Mouse (Mus musculus) MEL (cell line): ENCODE data around the gene Coro1a. TPM values are rescaled to one million over a fixed set of nuclear protein-coding genes. Genes with fewer than 3 reads are reported as not detected.

Experiments
- DNase-seq: peaks from one replicate; pipeline ENCODE4 v3.0.0; 2011; ENCODE audit warnings: low read depth, low spot score
- H3K27ac ChIP-seq: 2 replicates; pipeline ENCODE4 v1.5.1; 2012; ENCODE audit warnings: low read depth, mild to moderate bottlenecking, control low read depth, low read length, moderate library complexity; ENCODE audit not compliant: control insufficient read depth
- H3K27me3 ChIP-seq, 2 experiments: fragments of 150-350 bp in 1 of 2; sonication (generic) in 1 of 2; 2 replicates each; pipeline ENCODE4 v1.6.1; 2012; ENCODE audit warnings: low read length in 2 of 2, mild to moderate bottlenecking in 2 of 2, improper control_type of control experiment in 1 of 2, moderate library complexity in 1 of 2; ENCODE audit not compliant: insufficient read depth in 2 of 2, control insufficient read depth in 1 of 2
- H3K36me3 ChIP-seq, 2 experiments: 2 replicates each; pipeline ENCODE4 v1.6.1; 2012 to 2014; ENCODE audit warnings: low read length in 2 of 2, improper control_type of control experiment in 1 of 2, inconsistent platforms in 1 of 2, mild to moderate bottlenecking in 1 of 2; ENCODE audit not compliant: insufficient read depth in 2 of 2, control insufficient read depth in 1 of 2
- H3K4me1 ChIP-seq, 2 experiments: fragments of 150-350 bp in 1 of 2; sonication (generic) in 1 of 2; 2 replicates each; pipeline ENCODE4 v1.6.1; 2012; ENCODE audit warnings: low read length in 2 of 2, improper control_type of control experiment in 1 of 2, mild to moderate bottlenecking in 1 of 2; ENCODE audit not compliant: insufficient read depth in 2 of 2, control insufficient read depth in 1 of 2
- H3K4me3 ChIP-seq, 2 experiments: fragments of 150-350 bp in 1 of 2; sonication (generic) in 1 of 2; 2 replicates each; pipeline ENCODE4 v1.5.1; 2012; ENCODE audit warnings: low read depth in 2 of 2, low read length in 2 of 2, mild to moderate bottlenecking in 2 of 2, moderate library complexity in 2 of 2, control low read depth in 1 of 2, improper control_type of control experiment in 1 of 2; ENCODE audit not compliant: control insufficient read depth in 1 of 2, insufficient read depth in 1 of 2
- H3K79me2 ChIP-seq: 2 replicates; pipeline ENCODE4 v1.6.1; 2012; ENCODE audit warnings: mild to moderate bottlenecking, low read length, moderate library complexity; ENCODE audit not compliant: control insufficient read depth, poor library complexity, insufficient read depth
- H3K9ac ChIP-seq: 2 replicates; pipeline ENCODE4 v1.6.1; 2012; ENCODE audit warnings: low read depth, mild to moderate bottlenecking, control low read depth, low read length, moderate library complexity; ENCODE audit not compliant: control insufficient read depth, poor library complexity, severe bottlenecking
- H3K9me3 ChIP-seq: fragments of 150-350 bp; sonication (generic); replicated peaks from 2 replicates; pipeline ENCODE4 v1.6.1; 2012; ENCODE audit warnings: mild to moderate bottlenecking, low read length, improper control_type of control experiment, moderate library complexity; ENCODE audit not compliant: insufficient read depth
- CHD2 ChIP-seq: IDR thresholded peaks from 2 replicates; pipeline ENCODE4 v1.6.1; 2011; ENCODE audit warnings: low read length, improper control_type of control experiment
- CTCF ChIP-seq, 3 experiments: IDR thresholded peaks in 2 of 3; conservative IDR thresholded peaks in 1 of 3; 2 replicates each; pipeline ENCODE4 v1.5.1; 2011 to 2012; ENCODE audit warnings: low read length in 3 of 3, low read depth in 2 of 3, mild to moderate bottlenecking in 2 of 3, improper control_type of control experiment in 1 of 3, inconsistent platforms in 1 of 3, mixed read lengths in 1 of 3, moderate library complexity in 1 of 3; ENCODE audit not compliant: control insufficient read depth in 1 of 3, insufficient read depth in 1 of 3, poor library complexity in 1 of 3, severe bottlenecking in 1 of 3
- E2F4 ChIP-seq: IDR thresholded peaks from 2 replicates; pipeline ENCODE4 v1.6.1; 2011; ENCODE audit warnings: low read depth, low read length, improper control_type of control experiment, borderline replicate concordance
- ELF1 ChIP-seq: IDR thresholded peaks from 2 replicates; pipeline ENCODE4 v1.6.1; 2014; ENCODE audit warnings: low read depth, mild to moderate bottlenecking, inconsistent platforms, low read length, improper control_type of control experiment, moderate library complexity
- EP300 ChIP-seq, 2 experiments: IDR thresholded peaks; 2 replicates each; pipeline ENCODE4 v1.6.1; 2011; ENCODE audit warnings: improper control_type of control experiment in 2 of 2, low read length in 2 of 2, low read depth in 1 of 2, mild to moderate bottlenecking in 1 of 2
- GABPA ChIP-seq: IDR thresholded peaks from 2 replicates; pipeline ENCODE4 v1.6.1; 2012; ENCODE audit warnings: low read depth, mild to moderate bottlenecking, inconsistent platforms, low read length, improper control_type of control experiment, moderate library complexity
- HCFC1 ChIP-seq: IDR thresholded peaks from 2 replicates; pipeline ENCODE4 v1.6.1; 2012; ENCODE audit warnings: low read depth, mild to moderate bottlenecking, inconsistent platforms, low read length, improper control_type of control experiment, moderate library complexity
- KAT2A ChIP-seq: conservative IDR thresholded peaks from 2 replicates; pipeline ENCODE4 v1.6.1; 2012; ENCODE audit warnings: low read depth, low read length, improper control_type of control experiment, inconsistent platforms
- MAZ ChIP-seq: IDR thresholded peaks from 2 replicates; pipeline ENCODE4 v1.6.1; 2012; ENCODE audit warnings: low read depth, mild to moderate bottlenecking, inconsistent platforms, low read length, improper control_type of control experiment
- MYB ChIP-seq: IDR thresholded peaks from 2 replicates; pipeline ENCODE4 v1.6.1; 2011; ENCODE audit warnings: mild to moderate bottlenecking, low read depth, low read length, improper control_type of control experiment
- MYC ChIP-seq: IDR thresholded peaks from 2 replicates; pipeline ENCODE4 v1.6.1; 2011; ENCODE audit warnings: low read depth, mild to moderate bottlenecking, low read length, improper control_type of control experiment, moderate library complexity
- NRF1 ChIP-seq: IDR thresholded peaks from 2 replicates; pipeline ENCODE4 v1.6.1; 2014; ENCODE audit warnings: low read depth, mild to moderate bottlenecking, inconsistent platforms, low read length, improper control_type of control experiment, moderate library complexity; ENCODE audit not compliant: poor library complexity, insufficient read depth, severe bottlenecking
- RAD21 ChIP-seq: IDR thresholded peaks from 2 replicates; pipeline ENCODE4 v1.6.1; 2011; ENCODE audit warnings: mild to moderate bottlenecking, low read depth, low read length, improper control_type of control experiment
- SIN3A ChIP-seq: IDR thresholded peaks from 2 replicates; pipeline ENCODE4 v1.6.1; 2012; ENCODE audit warnings: low read length, improper control_type of control experiment, inconsistent platforms
- SMC3 ChIP-seq: IDR thresholded peaks from 2 replicates; pipeline ENCODE4 v1.6.1; 2011; ENCODE audit warnings: low read depth, low read length, improper control_type of control experiment
- TCF12 ChIP-seq: IDR thresholded peaks from 2 replicates; pipeline ENCODE4 v1.6.1; 2014; ENCODE audit warnings: low read depth, mild to moderate bottlenecking, inconsistent platforms, low read length, improper control_type of control experiment, moderate library complexity
- USF1 ChIP-seq: IDR thresholded peaks from 2 replicates; pipeline ENCODE4 v1.6.1; 2014; ENCODE audit warnings: low read depth, mild to moderate bottlenecking, inconsistent platforms, low read length, improper control_type of control experiment, moderate library complexity
- ZC3H11A ChIP-seq: IDR thresholded peaks from 2 replicates; pipeline ENCODE4 v1.6.1; 2012; ENCODE audit warnings: low read depth, mild to moderate bottlenecking, inconsistent platforms, low read length, improper control_type of control experiment
- ZKSCAN1 ChIP-seq: IDR thresholded peaks from 2 replicates; pipeline ENCODE4 v1.6.1; 2012; ENCODE audit warnings: low read depth, mild to moderate bottlenecking, inconsistent platforms, low read length, improper control_type of control experiment, moderate library complexity
- polyA plus RNA-seq, 2 experiments: library from polyadenylated mRNA; stranded (reverse) in 1 of 2; unstranded in 1 of 2; fragments of >175 nt in 1 of 2; fragments of >200 nt in 1 of 2; gene quantifications; 2 replicates each; pipeline versions ENCODE4 v1.2.1 to v1.2.4; 2012; ENCODE audit warnings: low replicate concordance in 2 of 2, low read depth in 1 of 2; ENCODE audit not compliant: insufficient read length in 2 of 2, insufficient read depth in 1 of 2, missing spikeins in 1 of 2
- total RNA-seq: library from RNA; depleted of rRNA; stranded (reverse); fragments of 300-350 nt; gene quantifications from 2 replicates; pipeline ENCODE4 v1.2.3, GENCODE M21; 2012

Coro1a gene
- total and polyA plus RNA-seq, 3 experiments, result 195 to 204 TPM; not detected in 1

DNA sequence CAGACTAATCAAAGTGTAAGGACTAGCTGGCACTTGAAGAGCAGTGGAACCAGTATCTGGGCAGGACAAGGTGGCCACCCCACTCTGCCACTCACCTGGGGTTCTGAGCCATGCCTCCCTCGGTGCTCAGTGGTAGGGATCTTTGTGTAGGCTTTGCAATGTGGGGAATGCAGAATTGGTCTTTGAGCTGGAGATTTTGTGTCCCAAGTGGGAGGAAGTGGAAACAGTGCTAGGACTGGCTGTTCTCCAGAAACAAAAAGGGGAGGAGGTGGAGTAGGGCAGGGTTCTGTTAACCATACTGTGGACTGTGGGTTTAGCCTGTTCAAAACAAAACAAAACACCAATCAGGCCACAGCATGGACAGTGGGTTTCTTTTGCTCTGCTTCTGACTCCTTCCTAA, 31.4 kb downstream of the Coro1a start, which contains the start of gene Sult1a1:
TSS of gene Sult1a1 (minus strand) at position 226 of the 400 bp plus-strand sequence.
- TF ChIP-seq MAZ (no peak), ZC3H11A (no peak), CTCF (IDR thresholded peaks at IDR 0.05 in 2 of 3, conservative IDR thresholded peaks at IDR 0.05 in 1 of 3; ENCODE audit: control insufficient read depth in 1 of 3, insufficient read depth in 1 of 3, low read depth in 2 of 3, low read length in 3 of 3, poor library complexity in 1 of 3, severe bottlenecking in 1 of 3) (no peak), GABPA (no peak), CHD2 (no peak), EP300 (IDR thresholded peaks at IDR 0.05; ENCODE audit: low read depth in 1 of 2, low read length in 2 of 2) (no peak), MYB (no peak), HCFC1 (no peak)
- TF ChIP-seq, all 39 proteins: peak for 0
- H3K27ac ChIP-seq, result no peak within 1 kb of the TSS
- no peaks in the 10 kb centered on the region; a peak in 1 of 4 replicates for H3K36me3 ChIP-seq
- H3K4me3 ChIP-seq, result no peak within 1 kb of the TSS
- DNase-seq, result no peak
- H3K9ac ChIP-seq, result no peak within 1 kb of the TSS
- no peaks in the 10 kb centered on the region for H3K79me2 ChIP-seq
- no peaks in the 10 kb centered on the region for H3K27me3 ChIP-seq
- H3K9me3 ChIP-seq, result no peaks in the 10 kb centered on the region
- no peaks in the 10 kb centered on the region for H3K4me1 ChIP-seq

GRCm38 (mm10) chr7:126675104-126675503, 32.5 kb downstream of the Coro1a start:
- Histone ChIP-seq H3K27me3 (no peaks in the 10 kb centered on the region), H3K9me3 (no peaks in the 10 kb centered on the region), H3K4me3 (no peak overlapping the region), H3K36me3 (no peaks in the 10 kb centered on the region; a peak in 1 of 4 replicates), H3K9ac (no peak overlapping the region), H3K4me1 (no peaks in the 10 kb centered on the region), H3K27ac (no peak overlapping the region), H3K79me2 (no peaks in the 10 kb centered on the region)
- TF ChIP-seq USF1 (no peak), MAZ (no peak), MYC (no peak), RAD21 (no peak), MYB (no peak), E2F4 (no peak)
- no peak for DNase-seq

- no peak overlapping the region for H3K27ac ChIP-seq
- TF ChIP-seq TCF12, result no peak
- no peak for TF ChIP-seq USF1
- no peak for TF ChIP-seq HCFC1
- TF ChIP-seq MYB, result no peak
- no peak for TF ChIP-seq KAT2A
- TF ChIP-seq GABPA, result no peak
- no peak for TF ChIP-seq ZC3H11A
- no peak for TF ChIP-seq ZKSCAN1
- no peak for TF ChIP-seq NRF1
- TF ChIP-seq SIN3A, result no peak
- no peak for TF ChIP-seq E2F4
- TF ChIP-seq SMC3, result no peak
- TF ChIP-seq MYC, result no peak
- no peak for TF ChIP-seq ELF1
- no peak for TF ChIP-seq EP300 (IDR thresholded peaks at IDR 0.05; ENCODE audit: low read depth in 1 of 2, low read length in 2 of 2)
- TF ChIP-seq MAZ, result no peak
- TF ChIP-seq, all 39 proteins: peak for 0
- H3K9ac ChIP-seq, result no peak overlapping the region
- DNase-seq, result no peak
- no peaks in the 10 kb centered on the region for H3K9me3 ChIP-seq
- no peaks in the 10 kb centered on the region for H3K27me3 ChIP-seq
- no peaks in the 10 kb centered on the region for H3K79me2 ChIP-seq
- no peaks in the 10 kb centered on the region for H3K4me1 ChIP-seq
- H3K36me3 ChIP-seq, result peaks cover 0 to 5% of the 10 kb centered on the region in 2 experiments; a peak in 2 of 4 replicates
- H3K4me3 ChIP-seq, result no peak overlapping the region
These were observed 35.5 kb downstream of the Coro1a start for GRCm38 (mm10) chr7:126672111-126672510.
